In genomic region chr17:36849992-36850391, GRCm38 (mm10) we compare ENCODE assay signal across 42 mouse cellular contexts. TPM values are rescaled to one million over a fixed set of nuclear protein-coding genes. Genes with fewer than 3 reads are reported as not detected.
A peak's percentile ranks its signal among the peaks of the same experiment; 100 is the strongest.
DNase-seq lines count a peak whose midpoint lies in the region; ATAC-seq and TF ChIP-seq lines count a peak whose summit lies in the region.
"Had no signal": no experiment of that assay in that cellular context is flagged by ENCODE, and none has a peak within 500 bp of the region (broad histone marks: within the 10 kb centered on the region; RNA-seq: fewer than 3 reads in every experiment).

No protein-coding gene starts in this region.

- peak; percentile 57 for DNase-seq in lung, postnatal 25 days (ENCODE audit: low spot score)
- peak; percentile 58 for DNase-seq in stomach, postnatal 0 days (ENCODE audit: low spot score)
- no peak for DNase-seq in heart, embryonic 10.5 days (ENCODE audit: low spot score)
- DNase-seq: adrenal gland, postnatal 36 days; forebrain, postnatal 0 days; gastrocnemius, postnatal 10 days; heart, postnatal 14 days; kidney, adult 9 months; kidney, postnatal 10 days; liver, postnatal 0 days; midbrain, embryonic 14.5 days; retina, postnatal 1 day; right cerebral cortex, postnatal 14 days; thymus, postnatal 14 days had no signal

- no peak overlapping the region for H3K27ac ChIP-seq in intestine, embryonic 15.5 days
- H3K27ac ChIP-seq in stomach, postnatal 0 days (replicated peaks): 0 out of 2 replicates have a peak overlapping the region, but pooled peaks have one; percentile 24
- no peak overlapping the region for H3K27ac ChIP-seq in heart, embryonic 10.5 days
- no peak overlapping the region for H3K27ac ChIP-seq in forebrain, embryonic 13.5 days
- H3K27ac ChIP-seq: hindbrain, embryonic 10.5 days; hindbrain, embryonic 15.5 days; left cerebral cortex, adult 2 months; limb, embryonic 13.5 days had no signal

- TF ChIP-seq EP300 in stomach, postnatal 0 days (optimal IDR thresholded peaks at IDR 0.05): no peak

- H3K4me3 ChIP-seq in megakaryocyte, embryonic 14.5 days (replicated peaks): peak overlapping the region; percentile 44
- H3K4me3 ChIP-seq in intestine, embryonic 15.5 days (replicated peaks): no peak overlapping the region
- no peak overlapping the region for H3K4me3 ChIP-seq in stomach, postnatal 0 days (ENCODE audit: low read depth, low read length)
- no peak overlapping the region for H3K4me3 ChIP-seq in heart, embryonic 10.5 days
- no peak overlapping the region for H3K4me3 ChIP-seq in forebrain, embryonic 13.5 days
- H3K4me3 ChIP-seq: erythroblast, embryonic 14.5 days; hindbrain, embryonic 10.5 days; hindbrain, embryonic 15.5 days; left cerebral cortex, adult 2 months; limb, embryonic 13.5 days had no signal

- H3K27me3 ChIP-seq in megakaryocyte, embryonic 14.5 days (replicated peaks): no peaks in the 10 kb centered on the region
- no peaks in the 10 kb centered on the region for H3K27me3 ChIP-seq in intestine, embryonic 15.5 days (replicated peaks)
- H3K27me3 ChIP-seq in stomach, postnatal 0 days (ENCODE audit: control insufficient read depth, insufficient read depth, low read length): no peaks in the 10 kb centered on the region
- H3K27me3 ChIP-seq in heart, embryonic 10.5 days (ENCODE audit: insufficient read depth, poor library complexity, severe bottlenecking): no peaks in the 10 kb centered on the region
- no peaks in the 10 kb centered on the region for H3K27me3 ChIP-seq in forebrain, embryonic 13.5 days
- H3K27me3 ChIP-seq: hindbrain, embryonic 15.5 days; limb, embryonic 13.5 days had no signal

- H3K36me3 ChIP-seq in megakaryocyte, embryonic 14.5 days (replicated peaks; ENCODE audit: low read length): peaks cover 57% of the 10 kb centered on the region
- peaks cover 20% of the 10 kb centered on the region; the same call in 1 of the 2 replicates for H3K36me3 ChIP-seq in intestine, embryonic 15.5 days
- peaks cover 26% of the 10 kb centered on the region for H3K36me3 ChIP-seq in stomach, postnatal 0 days (ENCODE audit: control insufficient read depth, insufficient read depth, low read length)
- H3K36me3 ChIP-seq in heart, embryonic 10.5 days: peaks cover 45% of the 10 kb centered on the region
- H3K36me3 ChIP-seq in forebrain, embryonic 13.5 days (ENCODE audit: poor library complexity, severe bottlenecking): peaks cover 44% of the 10 kb centered on the region

- no peaks in the 10 kb centered on the region for H3K9me3 ChIP-seq in megakaryocyte, embryonic 14.5 days
- no peaks in the 10 kb centered on the region for H3K9me3 ChIP-seq in intestine, embryonic 15.5 days
- no peaks in the 10 kb centered on the region for H3K9me3 ChIP-seq in stomach, postnatal 0 days (ENCODE audit: control insufficient read depth, low read length)
- no peaks in the 10 kb centered on the region for H3K9me3 ChIP-seq in heart, embryonic 10.5 days
- H3K9me3 ChIP-seq in forebrain, embryonic 13.5 days (replicated peaks): no peaks in the 10 kb centered on the region
- H3K9me3 ChIP-seq: hindbrain, embryonic 10.5 days; hindbrain, embryonic 15.5 days; limb, embryonic 13.5 days had no signal

- WGBS in intestine, embryonic 15.5 days: 62% methylated on average over 2 of the region's 2 CpGs
- WGBS in stomach, postnatal 0 days: 73% methylated on average over 2 of the region's 2 CpGs
- WGBS in heart, embryonic 10.5 days: 92% methylated on average over 2 of the region's 2 CpGs
- WGBS in forebrain, embryonic 13.5 days: 92% methylated on average over 2 of the region's 2 CpGs

- no peak for TF ChIP-seq CTCF in stomach, postnatal 0 days (IDR thresholded peaks at IDR 0.05; ENCODE audit: low read depth)

- no peak overlapping the region for H3K4me2 ChIP-seq in intestine, embryonic 15.5 days (replicated peaks)
- H3K4me2 ChIP-seq in stomach, postnatal 0 days (replicated peaks; ENCODE audit: low read depth): no peak overlapping the region
- H3K4me2 ChIP-seq in forebrain, embryonic 13.5 days: no peak overlapping the region
- H3K4me2 ChIP-seq: hindbrain, embryonic 15.5 days; limb, embryonic 13.5 days; liver, embryonic 11.5 days had no signal

- no peak overlapping the region for H3K9ac ChIP-seq in intestine, embryonic 15.5 days
- H3K9ac ChIP-seq in stomach, postnatal 0 days (ENCODE audit: low read length): no peak overlapping the region
- no peak overlapping the region for H3K9ac ChIP-seq in forebrain, embryonic 13.5 days
- H3K9ac ChIP-seq: forebrain, postnatal 0 days; hindbrain, embryonic 15.5 days; limb, embryonic 13.5 days; liver, postnatal 0 days had no signal

- H3K4me1 ChIP-seq in megakaryocyte, embryonic 14.5 days: peaks cover 67% of the 10 kb centered on the region
- peaks cover 12% of the 10 kb centered on the region for H3K4me1 ChIP-seq in intestine, embryonic 15.5 days (replicated peaks)
- no peaks in the 10 kb centered on the region for H3K4me1 ChIP-seq in stomach, postnatal 0 days (replicated peaks; ENCODE audit: control insufficient read depth, insufficient read depth)
- 0 out of 2 replicates have a peak, but pooled peaks cover 14% of the 10 kb centered on the region for H3K4me1 ChIP-seq in heart, embryonic 10.5 days
- 0 out of 2 replicates have a peak, but pooled peaks cover 4% of the 10 kb centered on the region for H3K4me1 ChIP-seq in forebrain, embryonic 13.5 days
- H3K4me1 ChIP-seq: hindbrain, embryonic 10.5 days; hindbrain, embryonic 15.5 days had no signal

- ATAC-seq in megakaryocyte, adult 5-6 weeks (ENCODE audit: poor library complexity, severe bottlenecking): no peak
- ATAC-seq in intestine, embryonic 15.5 days: peak; percentile 57
- peak; percentile 79 for ATAC-seq in stomach, postnatal 0 days (ENCODE audit: low FRiP score, low TSS enrichment)
- ATAC-seq in forebrain, embryonic 13.5 days: no peak
- ATAC-seq: CD4-positive, CD25-positive, alpha-beta regulatory T cell, adult 4 months; forebrain, postnatal 0 days; inflammation-experienced regulatory T-cells, adult 6 months; liver, postnatal 0 days had no signal

RNA-seq across cellular contexts. Expression of gene Trim26, which starts 13.1 kb away (rescaled TPM):
- polyA plus RNA-seq in megakaryocyte, embryonic 14.5 days (2012; ENCODE audit: insufficient read depth, low replicate concordance): 2.1 and 17.7 TPM in 2 replicates
- 27.4 and 29.0 TPM in 2 replicates for total RNA-seq in megakaryocyte, adult 5-6 weeks (2015)
- total RNA-seq in megakaryocyte, adult 5-6 weeks (2017): 19.6 and 24.9 TPM in 2 replicates
- 38.0 and 41.5 TPM in 2 replicates for polyA plus RNA-seq in intestine, embryonic 15.5 days (2015; fragmentation: Nextera tagmentation; extraction: Ambion mirVana)
- polyA plus RNA-seq in stomach, postnatal 0 days (2015; fragmentation: Nextera tagmentation; extraction: Ambion mirVana): 22.9 and 24.0 TPM in 2 replicates
- polyA plus RNA-seq in heart, embryonic 10.5 days (2016; fragmentation: Nextera tagmentation; extraction: Ambion mirVana): 27.1 and 30.4 TPM in 2 replicates
- polyA plus RNA-seq in forebrain, embryonic 13.5 days (2015; fragmentation: Nextera tagmentation; extraction: Ambion mirVana): 34.4 and 39.2 TPM in 2 replicates

RNA-seq across cellular contexts. Expression of gene Trim15, which starts 17.0 kb away (rescaled TPM):
- polyA plus RNA-seq in megakaryocyte, embryonic 14.5 days (2012; ENCODE audit: insufficient read depth, low replicate concordance): not detected in 2 replicates
- total RNA-seq in megakaryocyte, adult 5-6 weeks (2015): not detected in 2 replicates
- total RNA-seq in megakaryocyte, adult 5-6 weeks (2017): not detected in 2 replicates
- 4.6 and 6.1 TPM in 2 replicates for polyA plus RNA-seq in intestine, embryonic 15.5 days (2015; fragmentation: Nextera tagmentation; extraction: Ambion mirVana)
- 2.0 and 2.1 TPM in 2 replicates for polyA plus RNA-seq in stomach, postnatal 0 days (2015; fragmentation: Nextera tagmentation; extraction: Ambion mirVana)
- polyA plus RNA-seq in heart, embryonic 10.5 days (2016; fragmentation: Nextera tagmentation; extraction: Ambion mirVana): 0.20 TPM in 1 of 2 replicates, not detected in the other
- polyA plus RNA-seq in forebrain, embryonic 13.5 days (2015; fragmentation: Nextera tagmentation; extraction: Ambion mirVana): 0.30 and 0.41 TPM in 2 replicates
- total RNA-seq: adrenal gland, adult 18-20 months; gastrocnemius, postnatal 10 days; heart, adult 8-10 months; heart, postnatal 14 days; layer of hippocampus, adult 18-20 months; layer of hippocampus, postnatal 10 days; left cerebral cortex, adult 2 months; left cerebral cortex, postnatal 25 days; megakaryocyte progenitor cell, adult 5-6 weeks; monocyte, adult 5-6 weeks had no signal
- polyA plus RNA-seq: cortical plate, adult 2 months; gonadal fat pad, adult 2 months; heart, embryonic 14.5 days; urinary bladder, adult 2 months had no signal

RNA-seq across cellular contexts. Expression of gene Trim10, which starts 19.4 kb away (rescaled TPM):
- polyA plus RNA-seq in megakaryocyte, embryonic 14.5 days (2012; ENCODE audit: insufficient read depth, low replicate concordance): 0.27 TPM in 1 of 2 replicates, not detected in the other
- 0.52 and 0.76 TPM in 2 replicates for total RNA-seq in megakaryocyte, adult 5-6 weeks (2015)
- 1.5 and 3.9 TPM in 2 replicates for total RNA-seq in megakaryocyte, adult 5-6 weeks (2017)
- 4.8 and 5.2 TPM in 2 replicates for polyA plus RNA-seq in intestine, embryonic 15.5 days (2015; fragmentation: Nextera tagmentation; extraction: Ambion mirVana)
- 0.28 and 0.32 TPM in 2 replicates for polyA plus RNA-seq in stomach, postnatal 0 days (2015; fragmentation: Nextera tagmentation; extraction: Ambion mirVana)
- polyA plus RNA-seq in heart, embryonic 10.5 days (2016; fragmentation: Nextera tagmentation; extraction: Ambion mirVana): 18.6 and 21.5 TPM in 2 replicates
- polyA plus RNA-seq in forebrain, embryonic 13.5 days (2015; fragmentation: Nextera tagmentation; extraction: Ambion mirVana): 1.2 and 2.1 TPM in 2 replicates
- total RNA-seq: forebrain, postnatal 0 days; layer of hippocampus, adult 18-20 months; left cerebral cortex, adult 2 months; left cerebral cortex, postnatal 25 days had no signal
- polyA plus RNA-seq: cortical plate, adult 2 months; inflammation-experienced regulatory T-cells, adult 6 months; small intestine, adult 2 months had no signal

RNA-seq across cellular contexts. Expression of gene H2-M10.6, which starts 38.0 kb away (rescaled TPM):
- polyA plus RNA-seq in megakaryocyte, embryonic 14.5 days (2012; ENCODE audit: insufficient read depth, low replicate concordance): not detected in 2 replicates
- total RNA-seq in megakaryocyte, adult 5-6 weeks (2015): not detected in 2 replicates
- total RNA-seq in megakaryocyte, adult 5-6 weeks (2017): not detected in 2 replicates
- polyA plus RNA-seq in intestine, embryonic 15.5 days (2015; fragmentation: Nextera tagmentation; extraction: Ambion mirVana): not detected in 2 replicates
- polyA plus RNA-seq in stomach, postnatal 0 days (2015; fragmentation: Nextera tagmentation; extraction: Ambion mirVana): not detected in 2 replicates
- not detected in 2 replicates for polyA plus RNA-seq in heart, embryonic 10.5 days (2016; fragmentation: Nextera tagmentation; extraction: Ambion mirVana)
- not detected in 2 replicates for polyA plus RNA-seq in forebrain, embryonic 13.5 days (2015; fragmentation: Nextera tagmentation; extraction: Ambion mirVana)
- total RNA-seq: adrenal gland, adult 18-20 months; adrenal gland, postnatal 36 days; forebrain, postnatal 0 days; gastrocnemius, postnatal 10 days; heart, adult 8-10 months; heart, postnatal 14 days; layer of hippocampus, adult 18-20 months; layer of hippocampus, postnatal 10 days; left cerebral cortex, adult 2 months; left cerebral cortex, postnatal 25 days; megakaryocyte progenitor cell, adult 5-6 weeks; monocyte, adult 5-6 weeks had no signal
- polyA plus RNA-seq: CD4-positive, CD25-positive, alpha-beta regulatory T cell, adult 4 months; cerebellum, adult 2 months; cortical plate, adult 2 months; embryonic facial prominence, embryonic 14.5 days; erythroblast, embryonic 14.5 days; forebrain, embryonic 11.5 days; forebrain, postnatal 0 days; gonadal fat pad, adult 2 months; heart, embryonic 14.5 days; hindbrain, embryonic 10.5 days; hindbrain, embryonic 15.5 days; inflammation-experienced regulatory T-cells, adult 6 months; limb, embryonic 13.5 days; liver, embryonic 11.5 days; liver, postnatal 0 days; midbrain, embryonic 14.5 days; neural tube, embryonic 14.5 days; small intestine, adult 2 months; urinary bladder, adult 2 months had no signal

RNA-seq across cellular contexts. Expression of gene Trim40, which starts 39.9 kb away (rescaled TPM):
- polyA plus RNA-seq in megakaryocyte, embryonic 14.5 days (2012; ENCODE audit: insufficient read depth, low replicate concordance): not detected in 2 replicates
- total RNA-seq in megakaryocyte, adult 5-6 weeks (2015): not detected in 2 replicates
- total RNA-seq in megakaryocyte, adult 5-6 weeks (2017): not detected in 2 replicates
- 0.78 and 1.2 TPM in 2 replicates for polyA plus RNA-seq in intestine, embryonic 15.5 days (2015; fragmentation: Nextera tagmentation; extraction: Ambion mirVana)
- polyA plus RNA-seq in stomach, postnatal 0 days (2015; fragmentation: Nextera tagmentation; extraction: Ambion mirVana): 0.80 and 1.0 TPM in 2 replicates
- polyA plus RNA-seq in heart, embryonic 10.5 days (2016; fragmentation: Nextera tagmentation; extraction: Ambion mirVana): not detected in 2 replicates
- not detected in 2 replicates for polyA plus RNA-seq in forebrain, embryonic 13.5 days (2015; fragmentation: Nextera tagmentation; extraction: Ambion mirVana)
- total RNA-seq: gastrocnemius, postnatal 10 days; heart, postnatal 14 days; layer of hippocampus, adult 18-20 months; layer of hippocampus, postnatal 10 days; left cerebral cortex, adult 2 months; left cerebral cortex, postnatal 25 days; megakaryocyte progenitor cell, adult 5-6 weeks; monocyte, adult 5-6 weeks had no signal
- polyA plus RNA-seq: CD4-positive, CD25-positive, alpha-beta regulatory T cell, adult 4 months; embryonic facial prominence, embryonic 14.5 days; erythroblast, embryonic 14.5 days; forebrain, embryonic 11.5 days; gonadal fat pad, adult 2 months; heart, embryonic 14.5 days; hindbrain, embryonic 10.5 days; inflammation-experienced regulatory T-cells, adult 6 months; limb, embryonic 13.5 days; liver, embryonic 11.5 days; liver, postnatal 0 days; midbrain, embryonic 14.5 days; neural tube, embryonic 14.5 days had no signal

Comparison
In these comparisons a context has a peak if more than half of its experiments do, and no peak if none do; other contexts are left out.
1. ATAC-seq: peak in intestine, embryonic 15.5 days (single experiment) and stomach, postnatal 0 days (single experiment); none in megakaryocyte, adult 5-6 weeks (single experiment) and forebrain, embryonic 13.5 days (single experiment).